Mouse (Mus musculus): Measurements from ENCODE around the gene Prlhr. TPM values are rescaled to one million over a fixed set of nuclear protein-coding genes. Genes with fewer than 3 reads are reported as not detected.

Prlhr gene
- total RNA-seq, 2 experiments from 2014 or later, result 0.28 TPM; not detected in 1

GRCm38 (mm10) chr19:60432347-60433129 lies 35.6 kb downstream of the Prlhr start:
- DNase-seq (ENCODE audit: low spot score in 2 of 2), result no peak

GRCm38 (mm10) chr19:60417611-60418010 lies 50.5 kb downstream of the Prlhr start:
- peak in 1 of 2 experiments; percentile 45 for DNase-seq (ENCODE audit: low spot score in 2 of 2)

Other genes starting within 250 kb of the Prlhr start
- gene Fam204a, start 241.6 kb downstream of the Prlhr start, total RNA-seq (2021), result 10 to 100 TPM; 27.0 to 34.3 TPM
- 10 to 100 TPM; 47.0 to 47.3 TPM for gene Cacul1, start 112.7 kb upstream of the Prlhr start, total RNA-seq (2021)